Mouse (Mus musculus) urinary bladder, adult 2 months (tissue): ENCODE data around the gene Magea10. TPM values are rescaled to one million over a fixed set of nuclear protein-coding genes. Genes with fewer than 3 reads are reported as not detected.

Source experiments
- DNase-seq: peaks from one replicate; pipeline ENCODE4 v3.0.0; 2022; ENCODE audit warnings: low spot score
- polyA plus RNA-seq: library from polyadenylated mRNA; depleted of rRNA; stranded (reverse); fragments of >200 nt; gene quantifications from 2 replicates; pipeline ENCODE4 v1.2.3, GENCODE M21; 2012; rRNA removed

Magea10 gene
- polyA plus RNA-seq: not detected in 2 replicates

GRCm38 (mm10) chrX:72386758-72387157 is at the start of gene Magea10:
Magea10 (minus strand) TSS chrX:72386858.
- DNase-seq: no peak

- DNase-seq: no peak
Observed at GRCm38 (mm10) chrX:72381972-72382371, 4.7 kb downstream of the Magea10 start.

Other genes starting within 250 kb of the Magea10 start
- gene Magea4, start 164.8 kb downstream of the Magea10 start, polyA plus RNA-seq: not detected in 2 replicates
- gene Gabre, start 112.1 kb downstream of the Magea10 start, polyA plus RNA-seq: 5.3 and 5.7 TPM in 2 replicates